Mouse (Mus musculus) liver, embryonic 14.5 days (tissue): Measurements from ENCODE around the gene Akt2.

Source experiments
- CTCF ChIP-seq: IDR thresholded peaks from 2 replicates; pipeline ENCODE4 v1.5.1; 2016; ENCODE audit warnings: antibody characterized with exemption, low read depth, control low read depth
- EP300 ChIP-seq: IDR thresholded peaks from 2 replicates; pipeline ENCODE4 v1.6.1; 2016; ENCODE audit warnings: antibody characterized with exemption, low read depth

- TF ChIP-seq CTCF (no peak), EP300 (no peak)
Measured at GRCm38 (mm10) chr7:27683218-27683617, 91.9 kb downstream of the Akt2 start.
